Mouse (Mus musculus) liver, adult 2 months (tissue): ENCODE data around the gene Glrx2.
A peak's percentile ranks its signal among the peaks of the same experiment; 100 is the strongest.

ENCODE experiments used
- CTCF ChIP-seq: fragments of 200-500 bp; IDR thresholded peaks from 2 replicates; pipeline ENCODE4 v1.5.1; 2011; ENCODE audit warnings: low read depth, low read length, control low read depth
- POLR2A ChIP-seq: fragments of 200-500 bp; IDR thresholded peaks from 2 replicates; pipeline ENCODE4 v1.6.1; 2011; ENCODE audit warnings: low read length, control low read depth; ENCODE audit not compliant: insufficient read depth; ENCODE audit errors: extremely low read depth

GRCm38 (mm10) chr1:143730899-143731298 lies 14.8 kb downstream of the Glrx2 start:
- TF ChIP-seq POLR2A: no peak
- peak; percentile 45; the same call in 1 of the 2 replicates for TF ChIP-seq CTCF
